Mouse (Mus musculus) stomach, postnatal 0 days (tissue): ENCODE measurements around the gene Pcyt2. TPM values are rescaled to one million over a fixed set of nuclear protein-coding genes. Genes with fewer than 3 reads are reported as not detected.
A peak's percentile ranks its signal among the peaks of the same experiment; 100 is the strongest.
"Not testable (repeated sequence)": the region's sequence is repeated elsewhere in the genome, so short reads cannot be mapped to it uniquely, and the experiment has no call there.

Experiments
- ATAC-seq: fragments of 200-750 bp; cut with Nextera tagmentation; 2 replicates; pipeline ENCODE4 v1.8.0; 2017; ENCODE audit not compliant: low FRiP score, low TSS enrichment
- DNase-seq: peaks from one replicate; pipeline ENCODE4 v3.0.0-alpha.2; 2016; ENCODE audit warnings: low spot score
- H3K27ac ChIP-seq: fragments of 300-500 bp; sonication (generic); replicated peaks from 2 replicates; pipeline ENCODE4 v1.5.1; 2014; ENCODE audit warnings: mild to moderate bottlenecking, control low read depth
- H3K27me3 ChIP-seq: fragments of 300-500 bp; sonication (generic); 2 replicates; pipeline ENCODE4 v1.6.1; 2014; ENCODE audit warnings: low read length; ENCODE audit not compliant: control insufficient read depth, insufficient read depth
- H3K36me3 ChIP-seq: fragments of 300-500 bp; sonication (generic); 2 replicates; pipeline ENCODE4 v1.6.1; 2014; ENCODE audit warnings: low read length, mixed read lengths; ENCODE audit not compliant: control insufficient read depth, insufficient read depth
- H3K4me1 ChIP-seq: fragments of 300-500 bp; sonication (generic); replicated peaks from 2 replicates; pipeline ENCODE4 v1.6.1; 2014; ENCODE audit warnings: antibody characterized with exemption; ENCODE audit not compliant: control insufficient read depth, insufficient read depth
- H3K4me2 ChIP-seq: fragments of 300-500 bp; sonication (generic); replicated peaks from 2 replicates; pipeline ENCODE4 v1.6.1; 2014; ENCODE audit warnings: low read depth, mild to moderate bottlenecking, control low read depth, moderate library complexity
- H3K4me3 ChIP-seq: fragments of 300-500 bp; sonication (generic); 2 replicates; pipeline ENCODE4 v1.5.1; 2014; ENCODE audit warnings: low read depth, low read length, control low read depth
- H3K9ac ChIP-seq: fragments of 300-500 bp; sonication (generic); 2 replicates; pipeline ENCODE4 v1.6.1; 2014; ENCODE audit warnings: mild to moderate bottlenecking, low read length, control low read depth, mixed read lengths
- H3K9me3 ChIP-seq: fragments of 300-500 bp; sonication (generic); 2 replicates; pipeline ENCODE4 v1.6.1; 2016; ENCODE audit warnings: low read length; ENCODE audit not compliant: control insufficient read depth
- CTCF ChIP-seq: IDR thresholded peaks from 2 replicates; pipeline ENCODE4 v1.5.1; 2016; ENCODE audit warnings: antibody characterized with exemption, low read depth, mild to moderate bottlenecking, moderate library complexity
- EP300 ChIP-seq: optimal IDR thresholded peaks from 2 replicates; pipeline ENCODE3; 2016; ENCODE audit warnings: antibody characterized with exemption
- WGBS: fragments of 180-500 bp; shearing (Covaris S2); extraction: QIAGEN DNeasy Blood & Tissue Kit; methylation state at CpG from one replicate; pipeline ENCODE4 v1.1.7; 2014; 5-methylcytosine and 5-hydroxymethylcytosine counted together
- polyA plus RNA-seq: library from polyadenylated mRNA; unstranded; fragments of >200 nt; fragmentation: Nextera tagmentation; extraction: Ambion mirVana; gene quantifications from 2 replicates; pipeline ENCODE4 v1.2.1, GENCODE M21; 2015

The Pcyt2 gene
- polyA plus RNA-seq, 1 experiment from 2014 or later, result 73.7 TPM

- Histone ChIP-seq H3K9ac (peak overlapping the region; percentile 73), H3K9me3 (no peaks in the 10 kb centered on the region), H3K36me3 (peaks cover 21% of the 10 kb centered on the region; the same call in 1 of the 2 replicates), H3K4me1 (no peaks in the 10 kb centered on the region), H3K27me3 (no peaks in the 10 kb centered on the region), H3K4me2 (peak overlapping the region; percentile 69), H3K27ac (peak overlapping the region; percentile 75; the same call in 1 of the 2 replicates), H3K4me3 (peak overlapping the region; percentile 91)
- WGBS, result 41% methylated on average over 17 of the region's 17 CpGs
- DNase-seq, result no peak
- no peak for ATAC-seq
- TF ChIP-seq CTCF (no peak), EP300 (no peak)
Observed at GRCm38 (mm10) chr11:120598990-120599549, 18.7 kb downstream of the Pcyt2 start.

- Histone ChIP-seq H3K4me3 (peak within 1 kb of the TSS; percentile 91), H3K36me3 (peaks cover 26% of the 10 kb centered on the region), H3K9me3 (no peaks in the 10 kb centered on the region), H3K27me3 (no peaks in the 10 kb centered on the region), H3K9ac (peak within 1 kb of the TSS; percentile 96), H3K27ac (peak within 1 kb of the TSS; percentile 94), H3K4me1 (no peaks in the 10 kb centered on the region), H3K4me2 (peak within 1 kb of the TSS; percentile 91)
- TF ChIP-seq EP300, result peak; percentile 67
- no peak; the same call in 1 of the 2 replicates for TF ChIP-seq CTCF
- ATAC-seq, result peak; percentile 98
- WGBS, result under 1% methylated on average over 84 of the region's 88 CpGs
- peak; percentile 97 for DNase-seq
Observed at GRCm38 (mm10) chr11:120598283-120598989, 19.3 kb downstream of the Pcyt2 start, which contains the start of the genes Alyref and Anapc11. Gene Alyref (minus strand): TSS chr11:120598365. Gene Anapc11 (plus strand): TSS chr11:120598421.

- ATAC-seq (peak; percentile 55), DNase-seq (peak; percentile 50)
- H3K27me3 ChIP-seq, result no peaks in the 10 kb centered on the region
- TF ChIP-seq EP300 (no peak), CTCF (no peak)
- H3K36me3 ChIP-seq, result peaks cover 30% of the 10 kb centered on the region
- 2% methylated on average over 71 of the region's 99 CpGs for WGBS
- H3K4me3 ChIP-seq, result peak overlapping the region; percentile 91
- H3K4me2 ChIP-seq, result peak overlapping the region; percentile 91
- no peaks in the 10 kb centered on the region for H3K9me3 ChIP-seq
- H3K4me1 ChIP-seq, result no peaks in the 10 kb centered on the region
- peak overlapping the region; percentile 94 for H3K27ac ChIP-seq
- H3K9ac ChIP-seq, result peak overlapping the region; percentile 96
Observed at GRCm38 (mm10) chr11:120597240-120598235, 20.2 kb downstream of the Pcyt2 start.

- Histone ChIP-seq H3K27ac (no peak overlapping the region), H3K4me3 (no peak overlapping the region), H3K27me3 (no peaks in the 10 kb centered on the region), H3K9ac (no peak overlapping the region), H3K9me3 (no peaks in the 10 kb centered on the region), H3K4me2 (no peak overlapping the region), H3K4me1 (no peaks in the 10 kb centered on the region), H3K36me3 (peaks cover 25% of the 10 kb centered on the region)
- ATAC-seq (no peak), DNase-seq (no peak)
- 87% methylated on average over 6 of the region's 6 CpGs for WGBS
- TF ChIP-seq EP300 (no peak), CTCF (no peak)
Observed at GRCm38 (mm10) chr11:120588531-120588930, 29.2 kb downstream of the Pcyt2 start.

- H3K4me3 ChIP-seq, result no peak overlapping the region
Observed at GRCm38 (mm10) chr11:120583937-120584336, 33.8 kb downstream of the Pcyt2 start.

GRCm38 (mm10) chr11:120582982-120583293, 34.8 kb downstream of the Pcyt2 start:
- DNase-seq, ATAC-seq, H3K9ac ChIP-seq, H3K27me3 ChIP-seq, H3K4me1 ChIP-seq, H3K27ac ChIP-seq, H3K9me3 ChIP-seq, H3K4me3 ChIP-seq, H3K4me2 ChIP-seq: not testable (repeated sequence)
- H3K36me3 ChIP-seq, result peaks cover 24% of the 10 kb centered on the region
- WGBS, result 87% methylated on average over 2 of the region's 2 CpGs

More at GRCm38 (mm10) chr11:120583937-120584336, 33.8 kb downstream of the Pcyt2 start:
- no peak for DNase-seq
- Histone ChIP-seq H3K9me3 (no peaks in the 10 kb centered on the region), H3K27ac (no peak overlapping the region), H3K9ac (no peak overlapping the region), H3K36me3 (peaks cover 17% of the 10 kb centered on the region), H3K4me2 (no peak overlapping the region), H3K27me3 (no peaks in the 10 kb centered on the region), H3K4me1 (peaks cover 7% of the 10 kb centered on the region)
- ATAC-seq, result no peak
- WGBS, result 90% methylated on average over 1 of the region's 1 CpGs
- no peak for TF ChIP-seq CTCF
- no peak for TF ChIP-seq EP300
